Mouse (Mus musculus): ENCODE data around the gene Arhgef26.

The Arhgef26 gene

DNA sequence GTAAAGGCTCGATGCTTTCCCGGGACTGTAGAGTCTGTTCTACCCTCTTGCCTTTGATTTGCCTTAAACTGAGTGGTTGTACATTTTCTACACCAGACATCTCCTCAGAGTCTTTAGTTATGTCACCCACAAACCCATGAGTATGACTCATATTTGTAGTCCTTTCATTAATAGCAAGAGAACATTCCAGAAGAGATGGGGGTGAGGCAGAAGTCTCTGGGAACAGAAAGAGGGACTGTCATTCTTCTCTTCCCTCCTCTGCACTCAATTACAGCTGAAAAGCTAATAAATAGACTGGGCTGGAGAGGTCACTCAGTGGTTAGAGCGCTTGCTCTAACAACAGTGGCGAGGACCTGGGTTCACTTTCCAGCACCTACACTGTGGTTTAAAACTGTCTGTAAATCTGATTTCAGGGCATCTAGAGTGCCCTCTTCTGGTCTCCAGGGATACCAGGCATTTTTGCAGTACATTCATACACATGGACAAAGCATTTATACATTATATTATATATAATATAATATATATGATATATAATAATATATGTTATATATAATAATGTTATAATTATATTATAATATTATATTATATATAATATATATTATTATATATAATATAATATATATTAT is 111.8 kb downstream of the Arhgef26 start:
- ATAC-seq (ENCODE audit: low TSS enrichment), result no peak

- no peak for ATAC-seq (ENCODE audit: low TSS enrichment)
These were observed 114.8 kb downstream of the Arhgef26 start for GRCm38 (mm10) chr3:62452961-62453360.

DNA sequence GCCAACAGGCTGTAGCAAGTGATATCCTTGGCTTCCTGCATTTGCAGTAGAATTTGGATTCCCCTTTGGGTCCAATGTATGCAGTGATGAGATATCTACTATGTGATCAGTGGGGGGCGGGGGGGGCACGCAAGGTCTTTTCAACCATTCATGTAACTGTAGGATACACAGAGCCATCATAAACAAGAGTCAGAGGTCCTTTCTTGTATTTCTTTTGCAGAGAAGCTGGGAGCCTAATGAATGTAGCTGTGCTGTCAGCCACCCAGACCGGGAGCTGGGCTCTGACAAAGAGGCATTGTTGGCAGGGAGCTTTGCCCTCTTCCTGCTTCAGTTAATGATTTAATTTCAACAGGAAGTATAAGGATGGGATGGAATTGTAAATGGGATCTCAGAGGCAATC is 116.0 kb downstream of the Arhgef26 start:
- ATAC-seq (ENCODE audit: low TSS enrichment), result no peak

- ATAC-seq (ENCODE audit: low TSS enrichment), result peak; percentile 55
These were observed 117.7 kb downstream of the Arhgef26 start for GRCm38 (mm10) chr3:62455854-62456253.

- peak; percentile 88 for ATAC-seq (ENCODE audit: low TSS enrichment)
These were observed 120.3 kb downstream of the Arhgef26 start for GRCm38 (mm10) chr3:62458284-62459013.

DNA sequence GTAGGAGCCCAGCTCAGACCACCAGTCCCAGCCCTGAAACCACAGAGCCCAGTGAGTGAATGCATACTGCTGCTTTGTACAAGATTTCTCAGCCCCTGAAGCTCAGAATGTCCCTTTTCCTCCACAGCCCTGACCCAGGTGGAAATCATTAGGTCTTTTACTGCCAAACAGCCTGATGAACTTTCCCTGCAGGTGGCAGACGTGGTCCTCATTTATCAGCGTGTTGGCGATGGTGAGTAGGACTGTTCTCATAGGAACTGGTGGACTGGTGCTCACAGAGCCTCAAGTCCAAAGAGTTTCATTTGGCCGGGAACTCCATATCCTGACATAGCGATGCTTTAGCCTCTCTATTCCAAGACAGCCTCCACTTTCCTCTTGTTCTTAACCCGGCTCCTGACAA is 121.3 kb downstream of the Arhgef26 start:
- ATAC-seq (ENCODE audit: low TSS enrichment), result no peak

GRCm38 (mm10) chr3:62464276-62464675 is 126.1 kb downstream of the Arhgef26 start:
- no peak for ATAC-seq (ENCODE audit: low TSS enrichment)

- ATAC-seq (ENCODE audit: low TSS enrichment), result no peak
These were observed 132.0 kb downstream of the Arhgef26 start for GRCm38 (mm10) chr3:62470179-62470578.

DNA sequence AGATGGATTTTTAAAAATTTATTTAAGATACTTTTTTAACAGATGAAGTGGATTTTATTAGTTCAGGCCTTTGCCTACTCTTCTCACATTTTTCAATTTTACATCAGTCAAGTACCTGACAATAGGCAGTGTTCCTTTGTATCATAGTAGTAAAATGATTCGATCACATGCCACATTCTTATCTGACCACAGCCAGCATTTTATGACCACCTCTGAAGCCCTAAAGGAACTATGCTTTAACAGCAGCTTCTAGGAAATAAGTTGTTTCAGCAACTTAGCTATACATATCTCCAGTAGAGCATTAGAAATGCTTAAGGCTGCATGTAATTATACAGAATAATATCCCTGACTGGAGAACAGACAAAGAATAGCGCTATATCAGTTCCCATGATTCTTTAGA is 146.2 kb downstream of the Arhgef26 start:
- ATAC-seq (ENCODE audit: low TSS enrichment), result no peak

- no peak for ATAC-seq (ENCODE audit: low TSS enrichment)
These were observed 154.4 kb downstream of the Arhgef26 start for GRCm38 (mm10) chr3:62492568-62492967.

- no peak for ATAC-seq (ENCODE audit: low TSS enrichment)
These were observed 161.2 kb downstream of the Arhgef26 start for GRCm38 (mm10) chr3:62499327-62499726.

DNA sequence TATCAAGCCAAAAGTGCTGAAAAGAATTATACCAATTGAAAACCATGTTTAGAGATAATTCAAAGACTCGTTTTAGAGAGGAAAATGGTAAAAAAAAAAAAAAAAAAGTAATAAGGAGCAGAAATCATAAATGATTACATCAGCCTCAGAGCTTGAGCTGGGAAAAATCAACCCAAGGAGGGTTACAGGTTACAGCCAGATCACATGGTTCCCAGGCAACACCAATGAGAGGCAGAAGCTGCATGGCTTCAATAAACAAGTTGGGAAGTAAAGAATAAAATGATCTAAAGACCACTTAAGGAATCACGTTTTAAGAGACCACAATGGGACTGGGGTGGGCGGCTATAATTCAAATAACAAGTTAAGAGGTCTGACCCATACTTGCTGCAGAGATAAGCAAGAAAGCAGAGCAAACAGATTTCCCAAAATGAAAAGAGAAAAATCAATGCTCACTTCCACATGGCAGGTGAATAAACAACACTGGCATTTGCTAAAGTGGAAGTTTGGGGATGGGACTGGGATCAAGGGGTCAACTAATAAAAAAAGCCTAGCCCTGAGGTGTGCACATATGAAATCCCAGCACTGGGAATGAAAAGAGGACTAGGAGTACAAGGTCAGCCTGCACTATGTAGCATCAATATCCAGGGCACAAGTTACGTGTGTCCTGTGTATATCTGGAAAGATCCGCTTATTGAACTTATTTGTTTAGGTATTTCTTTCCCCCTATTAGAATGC is 167.2 kb downstream of the Arhgef26 start:
- ATAC-seq (ENCODE audit: low TSS enrichment), result no peak

GRCm38 (mm10) chr3:62506488-62507205 is 168.5 kb downstream of the Arhgef26 start, which contains the start of gene Dhx36:
Dhx36 (minus strand) TSS chr3:62507004.
- ATAC-seq (ENCODE audit: low TSS enrichment), result peak; percentile 100

DNA sequence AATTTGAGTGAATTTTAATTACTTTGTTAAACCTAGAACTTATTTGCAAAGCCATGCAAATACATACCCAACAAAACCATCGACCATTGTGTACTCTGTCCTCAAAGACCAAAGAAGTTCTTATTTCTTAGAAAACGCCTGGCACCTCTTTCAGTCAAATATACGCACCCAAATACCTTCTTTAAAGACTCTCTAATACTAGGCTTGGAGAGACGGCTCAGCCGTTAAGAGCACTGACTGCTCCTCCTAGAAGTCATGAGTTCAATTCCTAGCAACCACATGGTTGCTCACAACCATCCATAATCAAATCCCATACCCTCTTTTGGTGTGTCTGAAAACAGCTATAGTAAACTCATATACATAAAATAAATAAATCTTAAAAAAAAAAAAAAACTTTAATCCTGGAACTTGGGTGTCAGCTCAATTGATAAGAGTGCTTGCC is 169.1 kb downstream of the Arhgef26 start:
- ATAC-seq (ENCODE audit: low TSS enrichment), result no peak

All from frontal cortex, adult (tissue).